Mouse (Mus musculus): Measurements from ENCODE around the gene Ywhab. TPM values are rescaled to one million over a fixed set of nuclear protein-coding genes. Genes with fewer than 3 reads are reported as not detected.
A peak's percentile ranks its signal among the peaks of the same experiment; 100 is the strongest.

Gene Ywhab
- polyA plus RNA-seq, 1 experiment = 52.8 TPM

DNA sequence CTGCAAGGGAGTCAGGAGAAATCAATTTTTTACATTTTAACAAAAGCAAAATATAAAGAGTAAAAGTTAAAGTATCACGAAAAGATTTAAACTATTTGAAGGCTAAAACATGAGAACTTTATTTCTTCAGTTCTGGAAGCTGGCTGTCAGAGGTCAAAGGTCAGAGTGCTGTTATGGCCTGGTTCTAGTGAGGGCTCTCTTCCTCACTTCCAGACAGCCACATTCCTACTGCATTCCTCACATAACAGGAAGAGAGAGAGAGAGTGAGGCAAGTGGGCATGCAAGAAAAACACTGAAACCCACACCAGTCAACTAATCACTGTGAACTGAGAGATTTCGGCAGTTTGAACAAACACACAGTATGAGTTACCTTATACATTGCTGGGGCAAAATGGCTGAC, 20.7 kb upstream of the Ywhab start:
- 73% methylated on average over 2 of the region's 2 CpGs for WGBS
- Histone ChIP-seq H3K4me1 (ENCODE audit: control insufficient read depth, insufficient read depth, low read length) (no peaks in the 10 kb centered on the region), H3K4me3 (replicated peaks; ENCODE audit: extremely low read depth, low read depth, low read length) (no peak overlapping the region)
- TF ChIP-seq POLR2A (IDR thresholded peaks at IDR 0.05; ENCODE audit: borderline replicate concordance, extremely low read depth, low read depth, low read length) (no peak), CTCF (IDR thresholded peaks at IDR 0.05; ENCODE audit: insufficient read depth, low read length) (no peak)
- DNase-seq = no peak

DNA sequence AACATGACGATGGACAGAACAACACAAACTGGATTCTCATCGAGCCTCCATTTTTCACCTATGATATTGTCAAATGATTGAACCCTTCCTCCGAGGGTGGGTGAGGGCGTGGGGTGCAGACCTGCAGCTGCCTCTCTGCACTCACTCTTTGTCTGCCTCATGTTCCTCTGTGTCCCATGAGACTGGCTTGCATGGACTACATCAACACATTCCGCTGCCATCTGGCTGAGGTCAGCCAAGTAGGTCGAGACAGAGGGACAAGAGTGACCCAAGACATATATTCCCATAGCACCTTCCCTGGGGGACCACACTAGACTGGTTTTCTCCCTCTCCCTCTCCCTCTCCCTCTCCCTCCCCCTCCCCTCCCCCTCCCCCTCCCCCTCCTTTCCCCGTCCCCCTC, 18.3 kb upstream of the Ywhab start:
- TF ChIP-seq CTCF (IDR thresholded peaks at IDR 0.05; ENCODE audit: insufficient read depth, low read length) (no peak), POLR2A (IDR thresholded peaks at IDR 0.05; ENCODE audit: borderline replicate concordance, extremely low read depth, low read depth, low read length) (no peak)
- Histone ChIP-seq H3K4me1 (ENCODE audit: control insufficient read depth, insufficient read depth, low read length) (no peaks in the 10 kb centered on the region), H3K4me3 (replicated peaks; ENCODE audit: extremely low read depth, low read depth, low read length) (no peak overlapping the region)
- WGBS = 86% methylated on average over 6 of the region's 7 CpGs
- no peak for DNase-seq

DNA sequence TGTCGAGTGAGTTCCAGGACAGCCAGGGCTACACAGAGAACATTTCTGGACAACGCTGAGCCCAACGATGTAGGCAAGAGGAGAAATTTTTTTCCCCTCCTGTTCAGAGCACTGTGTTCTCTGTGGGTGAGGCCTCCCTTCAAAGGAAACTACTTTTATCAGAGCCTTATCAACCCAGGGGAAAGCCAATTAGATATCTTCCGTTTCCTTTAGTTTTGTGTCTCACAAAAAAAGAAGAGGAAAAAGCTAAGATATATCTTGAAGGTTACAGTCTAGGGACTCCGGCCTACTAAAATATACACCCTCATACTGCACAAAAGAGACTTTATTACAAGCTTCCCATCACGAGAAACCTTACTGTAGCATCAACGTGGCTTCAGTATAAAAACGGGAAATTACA, 7.5 kb upstream of the Ywhab start:
- DNase-seq = no peak
- TF ChIP-seq POLR2A (IDR thresholded peaks at IDR 0.05; ENCODE audit: borderline replicate concordance, extremely low read depth, low read depth, low read length) (no peak), CTCF (IDR thresholded peaks at IDR 0.05; ENCODE audit: insufficient read depth, low read length) (no peak)
- Histone ChIP-seq H3K4me1 (ENCODE audit: control insufficient read depth, insufficient read depth, low read length) (no peaks in the 10 kb centered on the region), H3K4me3 (replicated peaks; ENCODE audit: extremely low read depth, low read depth, low read length) (no peak overlapping the region)
- WGBS = 57% methylated on average over 8 of the region's 8 CpGs

DNA sequence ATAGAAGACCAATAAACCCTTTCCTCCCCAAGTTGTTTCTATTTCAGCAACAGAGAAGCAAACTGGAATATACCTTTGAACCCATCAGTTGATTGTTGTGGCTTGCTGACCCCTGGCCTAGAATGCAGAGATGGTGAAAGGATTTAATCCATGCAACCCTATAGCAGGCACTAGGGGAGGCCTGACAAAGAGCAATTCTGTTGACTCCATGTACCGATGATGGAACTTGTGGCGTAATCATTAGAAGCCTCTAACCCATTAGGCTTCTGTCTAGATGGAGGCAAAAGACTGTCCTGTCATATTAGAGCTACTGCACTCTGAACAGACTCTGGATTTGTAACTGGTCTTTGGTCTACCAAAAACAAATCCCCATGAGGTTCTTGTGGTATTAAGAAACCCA, 1.9 kb upstream of the Ywhab start:
- TF ChIP-seq POLR2A (IDR thresholded peaks at IDR 0.05; ENCODE audit: borderline replicate concordance, extremely low read depth, low read depth, low read length) (no peak), CTCF (IDR thresholded peaks at IDR 0.05; ENCODE audit: insufficient read depth, low read length) (no peak)
- Histone ChIP-seq H3K4me3 (replicated peaks; ENCODE audit: extremely low read depth, low read depth, low read length) (no peak overlapping the region), H3K4me1 (ENCODE audit: control insufficient read depth, insufficient read depth, low read length) (peaks cover 9% of the 10 kb centered on the region; the same call in 1 of the 2 replicates)
- no peak for DNase-seq
- WGBS = 93% methylated on average over 2 of the region's 2 CpGs

DNA sequence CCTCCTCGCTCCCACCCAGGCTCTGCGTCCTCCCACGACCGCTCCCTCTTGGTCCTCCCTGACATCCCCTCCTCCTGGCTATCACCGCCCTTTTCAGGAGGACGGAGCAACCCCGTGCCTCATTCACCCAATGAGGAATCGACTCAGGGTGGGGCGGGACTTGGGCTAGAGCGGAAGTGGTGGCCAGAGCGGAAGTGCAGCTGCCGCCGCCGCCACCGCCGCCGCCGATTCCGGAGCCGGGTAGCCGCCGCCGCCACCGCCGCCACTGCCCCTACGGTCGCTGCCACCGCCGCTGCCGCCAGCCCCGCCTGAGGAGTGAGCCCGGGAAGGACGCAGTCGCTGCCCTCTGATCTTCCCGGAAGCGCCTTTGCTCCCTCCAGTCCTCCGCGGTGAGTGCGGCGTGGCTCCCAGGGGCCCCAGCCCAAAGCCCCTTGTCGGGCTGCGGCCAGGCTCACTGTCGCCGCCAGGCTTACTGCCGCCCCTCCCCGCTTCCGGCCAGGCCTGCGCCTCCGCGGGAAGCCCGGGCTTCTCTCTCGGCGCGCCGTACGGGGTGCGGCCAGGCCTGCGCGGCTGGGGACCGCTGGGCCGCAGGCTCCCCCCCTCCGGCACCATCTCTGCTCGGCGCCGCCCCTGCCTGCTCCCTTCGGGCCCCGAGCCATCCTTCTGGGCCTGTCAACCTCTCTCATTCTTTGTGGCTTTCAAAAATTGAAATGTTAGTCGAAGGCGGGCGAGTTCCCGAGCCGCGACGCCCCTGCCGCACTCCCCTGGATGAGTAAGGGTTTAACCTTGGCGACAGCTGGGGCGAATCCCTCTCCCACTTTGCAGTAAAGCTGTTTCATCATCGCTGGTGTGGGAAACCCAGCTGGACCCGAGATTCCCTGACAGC, 460 bp downstream of the Ywhab start:
- peak; percentile 92 for DNase-seq
- WGBS = under 1% methylated on average over 58 of the region's 79 CpGs
- TF ChIP-seq POLR2A (IDR thresholded peaks at IDR 0.05; ENCODE audit: borderline replicate concordance, extremely low read depth, low read depth, low read length) (peak; percentile 3; the same call in 1 of the 2 replicates), CTCF (IDR thresholded peaks at IDR 0.05; ENCODE audit: insufficient read depth, low read length) (no peak)
- H3K4me1 ChIP-seq (ENCODE audit: control insufficient read depth, insufficient read depth, low read length) = peaks cover 20% of the 10 kb centered on the region
- peak overlapping the region; percentile 98 for H3K4me3 ChIP-seq (replicated peaks; ENCODE audit: extremely low read depth, low read depth, low read length)

DNA sequence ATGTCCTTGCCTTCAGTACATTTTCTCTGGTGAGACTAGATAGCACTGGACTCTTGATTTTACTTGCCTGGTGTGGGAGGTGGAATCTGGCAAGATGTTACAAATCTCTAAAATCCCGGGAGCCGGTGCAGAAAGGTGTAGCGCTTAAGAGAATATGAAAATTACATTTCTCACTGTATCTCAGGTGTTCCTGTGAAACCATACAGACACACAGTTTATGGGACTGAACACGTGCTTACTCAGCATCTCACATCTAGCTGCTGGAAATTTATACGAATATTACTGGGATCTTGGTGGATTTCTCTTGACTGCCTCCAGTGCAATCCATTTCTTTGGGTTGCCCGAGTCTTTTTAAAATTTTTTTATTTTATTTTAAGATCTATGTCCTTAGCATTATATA, 1.5 kb downstream of the Ywhab start:
- H3K4me1 ChIP-seq (ENCODE audit: control insufficient read depth, insufficient read depth, low read length) = peaks cover 22% of the 10 kb centered on the region
- WGBS = 42% methylated on average over 6 of the region's 6 CpGs
- TF ChIP-seq POLR2A (IDR thresholded peaks at IDR 0.05; ENCODE audit: borderline replicate concordance, extremely low read depth, low read depth, low read length) (no peak), CTCF (IDR thresholded peaks at IDR 0.05; ENCODE audit: insufficient read depth, low read length) (no peak)
- H3K4me3 ChIP-seq (replicated peaks; ENCODE audit: extremely low read depth, low read depth, low read length) = peak overlapping the region; percentile 43
- DNase-seq = no peak

DNA sequence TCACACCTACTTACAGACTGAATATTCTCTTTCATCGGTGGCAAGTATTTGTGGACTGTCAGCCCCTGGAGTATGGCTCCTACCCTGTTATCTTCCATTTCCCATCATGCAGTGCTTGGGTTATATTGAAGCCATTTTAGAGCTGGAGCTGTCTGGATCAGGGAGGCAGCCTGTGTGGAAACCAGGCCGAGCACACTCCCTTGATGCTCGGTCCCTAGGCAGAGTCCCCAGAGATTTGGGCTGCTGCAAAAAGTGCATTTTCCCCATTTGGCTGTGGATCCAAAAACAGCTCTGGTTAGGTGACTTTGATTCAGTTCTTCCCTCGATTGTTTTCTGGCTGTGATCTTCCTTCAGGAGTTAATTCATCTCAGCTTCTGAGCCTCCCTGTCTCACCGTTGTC, 2.1 kb downstream of the Ywhab start:
- H3K4me1 ChIP-seq (ENCODE audit: control insufficient read depth, insufficient read depth, low read length) = peaks cover 24% of the 10 kb centered on the region
- 36% methylated on average over 5 of the region's 5 CpGs for WGBS
- no peak for TF ChIP-seq CTCF (IDR thresholded peaks at IDR 0.05; ENCODE audit: insufficient read depth, low read length)
- no peak for TF ChIP-seq POLR2A (IDR thresholded peaks at IDR 0.05; ENCODE audit: borderline replicate concordance, extremely low read depth, low read depth, low read length)
- no peak overlapping the region for H3K4me3 ChIP-seq (replicated peaks; ENCODE audit: extremely low read depth, low read depth, low read length)
- no peak for DNase-seq

DNA sequence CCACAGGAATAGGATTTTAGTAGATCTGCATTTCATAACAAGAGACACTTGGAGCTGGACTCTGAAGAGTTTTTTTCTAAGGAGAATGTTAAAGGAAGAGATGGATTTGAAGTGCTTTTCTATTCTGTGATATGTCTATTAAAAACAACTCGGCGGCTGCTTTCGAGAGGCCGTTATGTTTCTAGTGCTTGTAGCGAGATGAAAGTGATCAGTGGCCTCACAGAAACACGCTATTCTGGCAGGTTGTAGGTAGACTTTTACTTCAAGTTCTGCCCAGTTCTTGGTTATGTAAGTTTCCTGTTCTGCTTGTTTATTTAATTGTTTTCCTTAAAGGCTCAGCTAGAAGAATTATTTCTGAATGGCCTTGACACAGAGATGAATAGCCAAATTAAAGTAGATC, 4.2 kb downstream of the Ywhab start:
- no peak for DNase-seq
- no peak for TF ChIP-seq CTCF (IDR thresholded peaks at IDR 0.05; ENCODE audit: insufficient read depth, low read length)
- 51% methylated on average over 6 of the region's 6 CpGs for WGBS
- H3K4me1 ChIP-seq (ENCODE audit: control insufficient read depth, insufficient read depth, low read length) = peaks cover 36% of the 10 kb centered on the region
- H3K4me3 ChIP-seq (replicated peaks; ENCODE audit: extremely low read depth, low read depth, low read length) = no peak overlapping the region

DNA sequence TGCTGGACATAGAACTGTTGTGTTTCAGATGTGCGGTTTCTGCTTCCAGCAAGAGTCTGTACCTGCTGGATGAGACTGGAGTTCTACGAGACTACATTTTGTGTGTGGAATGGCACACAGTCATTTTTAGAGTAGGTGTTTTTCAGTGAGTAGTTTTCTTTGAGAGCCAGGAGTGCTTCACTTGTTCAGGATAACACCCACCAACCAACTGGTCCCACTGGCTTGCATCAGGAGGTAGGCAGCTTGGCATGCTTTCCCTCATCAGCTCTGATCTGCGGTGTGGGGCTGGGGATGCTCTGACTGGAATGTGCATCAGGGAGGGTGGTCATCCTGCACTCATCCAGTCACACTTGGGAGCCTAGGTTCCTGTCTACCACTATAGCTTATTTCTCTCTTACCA, 7.9 kb downstream of the Ywhab start:
- Histone ChIP-seq H3K4me3 (replicated peaks; ENCODE audit: extremely low read depth, low read depth, low read length) (no peak overlapping the region), H3K4me1 (ENCODE audit: control insufficient read depth, insufficient read depth, low read length) (peaks cover 33% of the 10 kb centered on the region)
- 74% methylated on average over 3 of the region's 3 CpGs for WGBS
- no peak for TF ChIP-seq CTCF (IDR thresholded peaks at IDR 0.05; ENCODE audit: insufficient read depth, low read length)
- TF ChIP-seq POLR2A (IDR thresholded peaks at IDR 0.05; ENCODE audit: borderline replicate concordance, extremely low read depth, low read depth, low read length) = no peak
- DNase-seq = no peak

DNA sequence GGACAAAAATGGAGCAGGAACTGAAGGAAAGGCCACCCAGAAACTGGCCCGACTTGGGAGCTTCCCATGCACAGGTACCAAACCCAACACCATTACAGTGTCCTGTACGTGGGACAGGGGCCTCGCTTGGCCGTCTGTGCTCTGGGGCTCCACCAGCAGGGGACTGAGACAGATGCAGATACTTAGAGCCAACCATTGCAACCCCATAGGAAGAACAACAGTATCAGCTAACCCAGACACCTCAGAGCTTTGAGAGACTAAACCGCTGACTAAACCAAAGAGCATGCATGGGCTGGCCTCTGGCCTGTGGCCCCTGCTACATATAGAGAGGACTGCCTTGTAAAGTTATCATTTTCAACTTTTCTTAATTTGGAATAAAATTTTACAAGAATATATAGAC, 9.7 kb downstream of the Ywhab start:
- WGBS = 71% methylated on average over 5 of the region's 5 CpGs
- TF ChIP-seq CTCF (IDR thresholded peaks at IDR 0.05; ENCODE audit: insufficient read depth, low read length) = no peak
- no peak for TF ChIP-seq POLR2A (IDR thresholded peaks at IDR 0.05; ENCODE audit: borderline replicate concordance, extremely low read depth, low read depth, low read length)
- DNase-seq = no peak
- peaks cover 42% of the 10 kb centered on the region for H3K4me1 ChIP-seq (ENCODE audit: control insufficient read depth, insufficient read depth, low read length)
- H3K4me3 ChIP-seq (replicated peaks; ENCODE audit: extremely low read depth, low read depth, low read length) = no peak overlapping the region
